Mouse (Mus musculus) bone marrow, adult 2 months (tissue): ENCODE data around the gene Tomm20l. TPM values are rescaled to one million over a fixed set of nuclear protein-coding genes. Genes with fewer than 3 reads are reported as not detected.

Experiments used
- H3K27ac ChIP-seq: fragments of 200-500 bp; 2 replicates; pipeline ENCODE4 v1.5.1; 2012; ENCODE audit warnings: low read depth, mild to moderate bottlenecking, control low read depth, inconsistent platforms, low read length; ENCODE audit not compliant: control insufficient read depth, poor library complexity, insufficient read depth
- H3K4me1 ChIP-seq: fragments of 200-500 bp; 2 replicates; pipeline ENCODE4 v1.6.1; 2011; ENCODE audit warnings: low read length; ENCODE audit not compliant: control insufficient read depth, insufficient read depth
- H3K4me3 ChIP-seq: fragments of 200-500 bp; replicated peaks from 2 replicates; pipeline ENCODE3; 2011; ENCODE audit warnings: mild to moderate bottlenecking, low read depth, low read length, control low read depth; ENCODE audit not compliant: control insufficient read depth
- CTCF ChIP-seq: fragments of 200-500 bp; IDR thresholded peaks from 2 replicates; pipeline ENCODE4 v1.5.1; 2011; ENCODE audit warnings: low read length, control low read depth; ENCODE audit not compliant: control insufficient read depth, insufficient read depth
- POLR2A ChIP-seq: fragments of 200-500 bp; IDR thresholded peaks from 2 replicates; pipeline ENCODE4 v1.6.1; 2011; ENCODE audit warnings: low read depth, mild to moderate bottlenecking, control low read depth, low read length, borderline replicate concordance; ENCODE audit not compliant: control insufficient read depth
- WGBS: fragments of 180-500 bp; shearing (Covaris S2); methylation state at CpG from one replicate; pipeline ENCODE4 v1.1.7; 2018; 5-methylcytosine and 5-hydroxymethylcytosine counted together
- polyA plus RNA-seq: library from polyadenylated mRNA; stranded (reverse); fragments of >200 nt; gene quantifications from 2 replicates; pipeline ENCODE4 v1.2.4, GENCODE M21; 2011; ENCODE audit warnings: low replicate concordance; ENCODE audit not compliant: missing spikeins, insufficient read depth, insufficient read length

Gene Tomm20l
- polyA plus RNA-seq, 1 experiment = not detected

DNA sequence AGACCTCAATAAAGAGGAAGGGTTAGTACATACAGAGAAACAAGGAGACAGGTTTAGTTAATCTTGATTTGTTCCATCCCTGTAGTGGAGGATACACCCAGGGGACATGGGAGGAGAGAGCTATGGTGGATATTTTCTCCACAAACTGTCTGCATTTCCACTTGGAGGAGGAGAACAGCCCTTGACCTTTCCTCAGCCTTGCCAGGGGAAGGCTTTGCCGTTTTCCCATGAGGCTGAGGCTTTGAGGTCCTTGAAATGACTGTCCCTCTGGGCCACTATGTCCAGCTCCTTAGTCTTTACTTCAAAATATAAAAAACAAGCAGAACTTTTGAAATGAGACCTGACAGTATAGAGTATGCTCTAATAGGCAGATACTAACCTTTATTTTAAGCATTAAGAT, 58.7 kb downstream of the Tomm20l start:
- H3K27ac ChIP-seq = no peak overlapping the region
- 82% methylated on average over 1 of the region's 1 CpGs for WGBS
- H3K4me1 ChIP-seq = no peaks in the 10 kb centered on the region
- TF ChIP-seq POLR2A = no peak
- no peak for TF ChIP-seq CTCF
- H3K4me3 ChIP-seq = no peak overlapping the region

Other genes starting within 250 kb of the Tomm20l start
- 35.6 and 59.6 TPM in 2 replicates for gene Actr10, start 173.6 kb upstream of the Tomm20l start, polyA plus RNA-seq
- 142 and 186 TPM in 2 replicates for gene Psma3, start 136.8 kb upstream of the Tomm20l start, polyA plus RNA-seq
- gene Arid4a, start 95.4 kb upstream of the Tomm20l start, polyA plus RNA-seq = 36.2 and 58.7 TPM in 2 replicates
- 14.1 and 27.3 TPM in 2 replicates for gene Timm9, start 25.3 kb downstream of the Tomm20l start, polyA plus RNA-seq
- 3.3 and 5.9 TPM in 2 replicates for gene 2700049A03Rik, start 25.4 kb downstream of the Tomm20l start, polyA plus RNA-seq
- 0.61 and 2.4 TPM in 2 replicates for gene Dact1, start 198.5 kb downstream of the Tomm20l start, polyA plus RNA-seq